Mouse (Mus musculus): Measurements from ENCODE around the gene Dhx33. TPM values are rescaled to one million over a fixed set of nuclear protein-coding genes. Genes with fewer than 3 reads are reported as not detected.
A peak's percentile ranks its signal among the peaks of the same experiment; 100 is the strongest.

Dhx33 gene
- polyA plus RNA-seq, 1 experiment from 2014 or later, result 5.9 TPM

- Histone ChIP-seq H3K27me3 (replicated peaks; ENCODE audit: insufficient read depth, low read length) (no peaks in the 10 kb centered on the region), H3K27ac (ENCODE audit: low read length) (peak overlapping the region; percentile 66), H3K36me3 (ENCODE audit: insufficient read depth, low read length) (0 out of 2 replicates have a peak, but pooled peaks cover 3% of the 10 kb centered on the region), H3K4me1 (ENCODE audit: insufficient read depth, low read depth, low read length) (peaks cover 9% of the 10 kb centered on the region), H3K4me3 (ENCODE audit: low read depth, low read length) (peak overlapping the region; percentile 93), H3K9me3 (ENCODE audit: low read length) (no peaks in the 10 kb centered on the region), H3K9ac (replicated peaks; ENCODE audit: low read depth) (peak overlapping the region; percentile 51), H3K4me2 (replicated peaks; ENCODE audit: low read depth, low read length) (peak overlapping the region; percentile 91)
- peak; percentile 68 for ATAC-seq
- TF ChIP-seq EP300 (IDR thresholded peaks at IDR 0.05) (no peak), CTCF (IDR thresholded peaks at IDR 0.05) (no peak)
- DNase-seq (ENCODE audit: low spot score), result peak; percentile 52
- under 1% methylated on average over 49 of the region's 49 CpGs for WGBS
Observed at GRCm38 (mm10) chr11:71003611-71004315, 474 bp downstream of the Dhx33 start.

- H3K9ac ChIP-seq (replicated peaks; ENCODE audit: low read depth), result no peak overlapping the region
- WGBS, result 89% methylated on average over 4 of the region's 4 CpGs
- H3K27me3 ChIP-seq (replicated peaks; ENCODE audit: insufficient read depth, low read length), result no peaks in the 10 kb centered on the region
- DNase-seq (ENCODE audit: low spot score) (no peak), ATAC-seq (no peak)
- no peak overlapping the region for H3K4me3 ChIP-seq (ENCODE audit: low read depth, low read length)
- TF ChIP-seq EP300 (IDR thresholded peaks at IDR 0.05) (no peak), CTCF (IDR thresholded peaks at IDR 0.05) (no peak)
- no peak overlapping the region for H3K4me2 ChIP-seq (replicated peaks; ENCODE audit: low read depth, low read length)
- H3K27ac ChIP-seq (ENCODE audit: low read length), result no peak overlapping the region
- peaks cover 9% of the 10 kb centered on the region for H3K4me1 ChIP-seq (ENCODE audit: insufficient read depth, low read depth, low read length)
- H3K36me3 ChIP-seq (ENCODE audit: insufficient read depth, low read length), result 0 out of 2 replicates have a peak, but pooled peaks cover 10% of the 10 kb centered on the region
- H3K9me3 ChIP-seq (ENCODE audit: low read length), result no peaks in the 10 kb centered on the region
Observed at GRCm38 (mm10) chr11:71001167-71001566, 3.1 kb downstream of the Dhx33 start.

- Histone ChIP-seq H3K36me3 (ENCODE audit: insufficient read depth, low read length) (peaks cover 24% of the 10 kb centered on the region; the same call in 1 of the 2 replicates), H3K9ac (replicated peaks; ENCODE audit: low read depth) (peak within 1 kb of the TSS; percentile 79), H3K4me3 (ENCODE audit: low read depth, low read length) (peak within 1 kb of the TSS; percentile 92), H3K4me2 (replicated peaks; ENCODE audit: low read depth, low read length) (peak within 1 kb of the TSS; percentile 72), H3K4me1 (ENCODE audit: insufficient read depth, low read depth, low read length) (no peaks in the 10 kb centered on the region), H3K27ac (ENCODE audit: low read length) (0 out of 2 replicates have a peak within 1 kb of the TSS, but pooled peaks have one; percentile 45), H3K27me3 (replicated peaks; ENCODE audit: insufficient read depth, low read length) (no peaks in the 10 kb centered on the region), H3K9me3 (ENCODE audit: low read length) (no peaks in the 10 kb centered on the region)
- WGBS, result 1% methylated on average over 41 of the region's 64 CpGs
- DNase-seq (ENCODE audit: low spot score) (peak; percentile 95), ATAC-seq (peak; percentile 98)
- TF ChIP-seq CTCF (IDR thresholded peaks at IDR 0.05) (peak; percentile 97), EP300 (IDR thresholded peaks at IDR 0.05) (no peak; the same call in 1 of the 2 replicates)
Observed at GRCm38 (mm10) chr11:70982557-70983228, 21.5 kb downstream of the Dhx33 start, which contains the start of gene C1qbp. Gene C1qbp (minus strand): TSS chr11:70983026.

GRCm38 (mm10) chr11:70982030-70982429, 22.2 kb downstream of the Dhx33 start:
- Histone ChIP-seq H3K4me1 (ENCODE audit: insufficient read depth, low read depth, low read length) (no peaks in the 10 kb centered on the region), H3K27me3 (replicated peaks; ENCODE audit: insufficient read depth, low read length) (no peaks in the 10 kb centered on the region), H3K9me3 (ENCODE audit: low read length) (no peaks in the 10 kb centered on the region), H3K4me3 (ENCODE audit: low read depth, low read length) (peak overlapping the region; percentile 92), H3K36me3 (ENCODE audit: insufficient read depth, low read length) (peaks cover 23% of the 10 kb centered on the region; the same call in 1 of the 2 replicates), H3K27ac (ENCODE audit: low read length) (no peak overlapping the region), H3K4me2 (replicated peaks; ENCODE audit: low read depth, low read length) (peak overlapping the region; percentile 72), H3K9ac (replicated peaks; ENCODE audit: low read depth) (peak overlapping the region; percentile 79)
- ATAC-seq (no peak), DNase-seq (ENCODE audit: low spot score) (no peak)
- no peak for TF ChIP-seq EP300 (IDR thresholded peaks at IDR 0.05)
- no peak for TF ChIP-seq CTCF (IDR thresholded peaks at IDR 0.05)
- WGBS, result 6% methylated on average over 12 of the region's 12 CpGs

GRCm38 (mm10) chr11:70980751-70981510, 23.3 kb downstream of the Dhx33 start:
- no peak for TF ChIP-seq EP300 (IDR thresholded peaks at IDR 0.05)
- no peak for TF ChIP-seq CTCF (IDR thresholded peaks at IDR 0.05)
- H3K4me2 ChIP-seq (replicated peaks; ENCODE audit: low read depth, low read length), result no peak overlapping the region
- no peak overlapping the region for H3K4me3 ChIP-seq (ENCODE audit: low read depth, low read length)
- ATAC-seq, result no peak
- H3K9me3 ChIP-seq (ENCODE audit: low read length), result no peaks in the 10 kb centered on the region
- WGBS, result 87% methylated on average over 14 of the region's 14 CpGs
- no peak overlapping the region for H3K9ac ChIP-seq (replicated peaks; ENCODE audit: low read depth)
- H3K36me3 ChIP-seq (ENCODE audit: insufficient read depth, low read length), result peaks cover 17% of the 10 kb centered on the region; the same call in 1 of the 2 replicates
- H3K4me1 ChIP-seq (ENCODE audit: insufficient read depth, low read depth, low read length), result no peaks in the 10 kb centered on the region
- no peak for DNase-seq (ENCODE audit: low spot score)
- H3K27me3 ChIP-seq (replicated peaks; ENCODE audit: insufficient read depth, low read length), result no peaks in the 10 kb centered on the region
- no peak overlapping the region for H3K27ac ChIP-seq (ENCODE audit: low read length)

GRCm38 (mm10) chr11:70980232-70980631, 24.0 kb downstream of the Dhx33 start:
- WGBS, result 89% methylated on average over 6 of the region's 6 CpGs
- H3K36me3 ChIP-seq (ENCODE audit: insufficient read depth, low read length), result peaks cover 18% of the 10 kb centered on the region; the same call in 1 of the 2 replicates
- H3K4me1 ChIP-seq (ENCODE audit: insufficient read depth, low read depth, low read length), result no peaks in the 10 kb centered on the region
- no peaks in the 10 kb centered on the region for H3K27me3 ChIP-seq (replicated peaks; ENCODE audit: insufficient read depth, low read length)
- TF ChIP-seq EP300 (IDR thresholded peaks at IDR 0.05) (no peak), CTCF (IDR thresholded peaks at IDR 0.05) (no peak)
- DNase-seq (ENCODE audit: low spot score) (no peak), ATAC-seq (no peak)
- no peak overlapping the region for H3K4me2 ChIP-seq (replicated peaks; ENCODE audit: low read depth, low read length)
- H3K9me3 ChIP-seq (ENCODE audit: low read length), result no peaks in the 10 kb centered on the region
- no peak overlapping the region for H3K9ac ChIP-seq (replicated peaks; ENCODE audit: low read depth)
- H3K27ac ChIP-seq (ENCODE audit: low read length), result no peak overlapping the region
- H3K4me3 ChIP-seq (ENCODE audit: low read depth, low read length), result no peak overlapping the region

Data from lung, postnatal 0 days (tissue).